Mouse (Mus musculus) ovary, adult 18-20 months (tissue): ENCODE measurements at regions not wholly inside any gene's neighbourhood (a gene's known extent, or its start where the extent isn't known, plus 50 kb on each side); places are given as distances from the start of the nearest gene placed in this dataset.
"Not testable (repeated sequence)": the region's sequence is repeated elsewhere in the genome, so short reads cannot be mapped to it uniquely, and the experiment has no call there.

Experiments used
- DNase-seq: peaks from one replicate; pipeline ENCODE4 v3.0.0; 2022; ENCODE audit warnings: low spot score, mixed read lengths

GRCm38 (mm10) chr5:105358902-105359301, 56.7 kb upstream of the Lrrc8b start:
- no peak for DNase-seq

- DNase-seq, result not testable (repeated sequence)
Observed at GRCm38 (mm10) chr5:105356393-105356792, 59.2 kb upstream of the Lrrc8b start.

- no peak for DNase-seq
Observed at GRCm38 (mm10) chr5:105354041-105354440, 60.5 kb upstream of the Gbp6 start.

- DNase-seq, result peak; percentile 4
Observed at GRCm38 (mm10) chr5:105346463-105346862, 53.0 kb upstream of the Gbp6 start.

DNA sequence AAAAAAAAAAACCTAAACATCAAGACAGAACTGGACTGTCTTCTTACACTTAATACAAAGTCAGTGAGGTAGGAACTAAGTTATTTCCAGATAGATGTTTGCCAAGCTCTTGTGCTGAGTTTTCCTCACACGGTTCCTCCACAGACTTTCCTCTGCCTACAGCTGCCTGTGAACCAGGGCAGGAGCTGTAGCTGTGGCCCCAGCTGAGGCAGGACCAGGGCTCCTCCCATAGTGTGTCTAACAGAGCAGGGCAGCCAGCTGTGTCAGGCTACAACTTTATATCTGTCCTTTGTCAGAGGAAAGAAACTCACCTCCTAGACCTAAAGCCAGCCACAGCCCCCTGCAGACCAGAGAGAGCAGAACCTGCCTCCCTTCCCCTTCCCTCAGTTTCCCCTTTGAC, 52.5 kb upstream of the Gbp6 start:
- DNase-seq, result not testable (repeated sequence)

DNA sequence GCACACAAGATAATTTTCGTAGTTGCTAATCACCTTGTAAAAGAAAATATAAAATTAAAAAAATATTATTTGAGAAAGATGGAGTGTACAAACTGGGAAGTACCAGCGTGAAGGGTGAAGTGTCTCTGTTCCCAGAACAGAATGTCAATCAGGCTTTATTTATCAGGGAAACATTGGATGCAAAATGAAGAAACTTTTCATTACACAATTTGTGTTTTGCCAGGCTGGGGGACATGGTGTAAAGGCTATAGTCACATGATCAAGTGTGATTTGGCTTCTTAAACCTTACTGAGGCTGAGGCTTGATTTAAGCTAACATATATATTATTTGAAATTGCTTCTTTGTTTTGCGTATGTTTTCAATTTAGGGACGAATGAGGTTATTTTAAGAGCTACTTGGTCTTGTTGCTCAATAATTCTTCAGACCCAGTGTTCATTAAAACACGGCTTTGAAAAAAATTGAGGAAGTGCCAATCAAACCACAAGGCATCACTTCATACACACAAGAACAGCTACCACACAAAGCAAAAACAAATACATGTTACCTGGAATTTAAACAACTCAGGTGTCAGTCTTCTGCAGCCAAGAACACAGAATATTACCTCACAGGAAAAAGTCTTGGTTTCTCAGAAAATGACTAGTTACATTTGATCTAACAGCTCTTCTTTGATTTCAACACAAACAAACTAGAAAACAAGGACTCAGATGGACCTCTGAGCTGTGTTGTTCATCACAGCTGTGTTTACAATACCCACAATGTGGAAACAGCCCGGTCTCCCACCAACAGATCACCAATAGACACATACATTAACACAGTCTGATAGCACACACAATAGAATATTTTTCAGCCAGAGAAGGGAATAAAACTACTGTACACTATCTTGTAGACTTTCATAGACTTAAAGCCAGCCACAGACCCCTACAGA, 51.6 kb upstream of the Gbp6 start:
- no peak for DNase-seq

DNA sequence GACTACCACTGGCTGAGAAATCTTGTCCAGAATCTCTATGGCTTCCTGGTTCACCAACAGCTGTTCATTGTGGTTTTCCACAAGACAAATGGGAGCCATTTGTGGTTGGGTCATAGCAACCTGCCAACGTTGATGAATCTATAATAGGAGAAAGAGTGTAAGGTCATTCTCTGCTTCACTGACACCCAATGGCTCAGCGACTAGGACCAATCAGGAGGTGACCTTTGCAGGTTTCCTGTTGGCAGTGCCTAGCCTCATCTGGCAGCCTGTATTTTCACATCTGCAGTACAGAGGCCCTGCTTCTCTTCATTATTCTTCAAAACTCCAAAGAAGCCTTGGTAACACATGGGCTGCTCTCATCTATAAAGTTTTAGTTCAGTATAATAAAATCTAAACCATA, 50.3 kb upstream of the Gbp6 start:
- DNase-seq, result not testable (repeated sequence)
